ENCODE assay signal across 24 mouse cellular contexts in genomic region chr1:82959870-82960385, GRCm38 (mm10). TPM values are rescaled to one million over a fixed set of nuclear protein-coding genes. Genes with fewer than 3 reads are reported as not detected.
"Had no signal": no experiment of that assay in that cellular context is flagged by ENCODE, and none has a peak within 500 bp of the region (broad histone marks: within the 10 kb centered on the region; RNA-seq: fewer than 3 reads in every experiment).

TSS of gene Gm47955 (plus strand) at chr1:82960286.

- H3K27me3 ChIP-seq: kidney, embryonic 15.5 days; limb, embryonic 15.5 days; liver, embryonic 13.5 days; megakaryocyte, embryonic 14.5 days; neural tube, embryonic 13.5 days; stomach, embryonic 15.5 days had no signal

- H3K36me3 ChIP-seq: kidney, embryonic 15.5 days; limb, embryonic 15.5 days; liver, embryonic 13.5 days; neural tube, embryonic 13.5 days; stomach, embryonic 15.5 days had no signal

- H3K9me3 ChIP-seq: kidney, embryonic 15.5 days; limb, embryonic 15.5 days; liver, embryonic 13.5 days; neural tube, embryonic 13.5 days; stomach, embryonic 15.5 days had no signal

- H3K4me2 ChIP-seq: kidney, embryonic 15.5 days; limb, embryonic 15.5 days; liver, embryonic 13.5 days; midbrain, embryonic 11.5 days; neural tube, embryonic 13.5 days; stomach, embryonic 15.5 days had no signal

- ATAC-seq: midbrain, embryonic 16.5 days had no signal

- H3K4me1 ChIP-seq: kidney, embryonic 15.5 days; limb, embryonic 15.5 days; liver, embryonic 13.5 days; megakaryocyte, embryonic 14.5 days; neural tube, embryonic 13.5 days; stomach, embryonic 15.5 days had no signal

- H3K4me3 ChIP-seq: kidney, embryonic 15.5 days; limb, embryonic 15.5 days; liver, embryonic 13.5 days; megakaryocyte, embryonic 14.5 days; neural tube, embryonic 13.5 days; stomach, embryonic 15.5 days had no signal

- H3K27ac ChIP-seq: kidney, embryonic 15.5 days; limb, embryonic 15.5 days; liver, embryonic 13.5 days; macrophage; neural tube, embryonic 13.5 days; stomach, embryonic 15.5 days had no signal

- DNase-seq: kidney, adult 2 months; kidney, postnatal 36 days; layer of hippocampus, adult 9-11 months; layer of hippocampus, postnatal 36 days; liver, embryonic 13.5 days; lung, adult 18-20 months; retina, postnatal 1 day; thymus, adult 2 months; thymus, postnatal 25 days had no signal

- H3K9ac ChIP-seq: kidney, embryonic 15.5 days; limb, embryonic 15.5 days; liver, embryonic 13.5 days; neural tube, embryonic 13.5 days; stomach, embryonic 15.5 days had no signal

RNA-seq across cellular contexts. Expression of gene Gm47955, which starts in this region (rescaled TPM):
- total RNA-seq: layer of hippocampus, adult 18-20 months; layer of hippocampus, postnatal 36 days; left cerebral cortex, adult 8-10 months; left cerebral cortex, postnatal 25 days had no signal
- polyA plus RNA-seq: kidney, adult 2 months; kidney, embryonic 15.5 days; limb, embryonic 11.5 days; limb, embryonic 15.5 days; liver, embryonic 13.5 days; lung, embryonic 16.5 days; macrophage; midbrain, embryonic 11.5 days; midbrain, embryonic 16.5 days; neural tube, embryonic 13.5 days; spleen, adult 2 months; stomach, embryonic 15.5 days; thymus, adult 2 months; urinary bladder, adult 2 months had no signal
